Mouse (Mus musculus) lung, postnatal 0 days (tissue): ENCODE measurements around the gene Gpx1. TPM values are rescaled to one million over a fixed set of nuclear protein-coding genes. Genes with fewer than 3 reads are reported as not detected.

Source experiments
- ATAC-seq: fragments of 200-750 bp; cut with Nextera tagmentation; 2 replicates; pipeline ENCODE4 v1.8.0; 2017; ENCODE audit warnings: moderate library complexity
- DNase-seq: peaks from one replicate; pipeline ENCODE4 v3.0.0-alpha.2; 2016; ENCODE audit warnings: low spot score
- H3K27ac ChIP-seq: fragments of 300-500 bp; sonication (generic); 2 replicates; pipeline ENCODE4 v1.5.1; 2014; ENCODE audit warnings: antibody characterized with exemption, mild to moderate bottlenecking, low read length, mixed read lengths
- H3K27me3 ChIP-seq: fragments of 300-500 bp; sonication (generic); replicated peaks from 2 replicates; pipeline ENCODE4 v1.6.1; 2014; ENCODE audit warnings: low read length, mixed read lengths; ENCODE audit not compliant: insufficient read depth
- H3K36me3 ChIP-seq: fragments of 300-500 bp; sonication (generic); 2 replicates; pipeline ENCODE4 v1.6.1; 2014; ENCODE audit warnings: low read length, mixed read lengths; ENCODE audit not compliant: insufficient read depth
- H3K4me1 ChIP-seq: fragments of 300-500 bp; sonication (generic); 2 replicates; pipeline ENCODE4 v1.6.1; 2014; ENCODE audit warnings: antibody characterized with exemption, low read depth, low read length, mixed read lengths; ENCODE audit not compliant: insufficient read depth
- H3K4me2 ChIP-seq: fragments of 300-500 bp; sonication (generic); replicated peaks from 2 replicates; pipeline ENCODE4 v1.6.1; 2014; ENCODE audit warnings: low read depth, mild to moderate bottlenecking, low read length, moderate library complexity, mixed read lengths
- H3K4me3 ChIP-seq: fragments of 300-500 bp; sonication (generic); 2 replicates; pipeline ENCODE4 v1.5.1; 2014; ENCODE audit warnings: low read depth, low read length
- H3K9ac ChIP-seq: fragments of 300-500 bp; sonication (generic); replicated peaks from 2 replicates; pipeline ENCODE4 v1.6.1; 2014; ENCODE audit warnings: low read depth, mild to moderate bottlenecking
- H3K9me3 ChIP-seq: fragments of 300-500 bp; sonication (generic); 2 replicates; pipeline ENCODE4 v1.6.1; 2016; ENCODE audit warnings: low read length, mixed read lengths
- CTCF ChIP-seq: IDR thresholded peaks from 2 replicates; pipeline ENCODE4 v1.5.1; 2016; ENCODE audit warnings: antibody characterized with exemption, mild to moderate bottlenecking
- EP300 ChIP-seq: IDR thresholded peaks from 2 replicates; pipeline ENCODE4 v1.6.1; 2016; ENCODE audit warnings: antibody characterized with exemption, mild to moderate bottlenecking, control low read depth
- WGBS: fragments of 180-500 bp; shearing (Covaris S2); extraction: QIAGEN DNeasy Blood & Tissue Kit; methylation state at CpG from one replicate; pipeline ENCODE4 v1.1.7; 2014; 5-methylcytosine and 5-hydroxymethylcytosine counted together
- polyA plus RNA-seq: library from polyadenylated mRNA; unstranded; fragments of >200 nt; fragmentation: Nextera tagmentation; extraction: Ambion mirVana; gene quantifications from 2 replicates; pipeline ENCODE4 v1.2.1, GENCODE M21; 2015

Gene Gpx1
- polyA plus RNA-seq, 1 experiment from 2014 or later: 1,509 TPM

- H3K4me2 ChIP-seq: no peak overlapping the region
- H3K27me3 ChIP-seq: no peaks in the 10 kb centered on the region
- DNase-seq: peak; percentile 87
- no peaks in the 10 kb centered on the region for H3K4me1 ChIP-seq
- peak; percentile 83 for ATAC-seq
- H3K4me3 ChIP-seq: no peak overlapping the region
- 68% methylated on average over 9 of the region's 9 CpGs for WGBS
- H3K36me3 ChIP-seq: peaks cover 42% of the 10 kb centered on the region
- TF ChIP-seq EP300 (peak; percentile 81), CTCF (no peak)
- no peak overlapping the region; the same call in 1 of the 2 replicates for H3K27ac ChIP-seq
- no peaks in the 10 kb centered on the region for H3K9me3 ChIP-seq
- no peak overlapping the region for H3K9ac ChIP-seq
Measured at GRCm38 (mm10) chr9:108381382-108381781, 42.7 kb downstream of the Gpx1 start.

- TF ChIP-seq EP300 (no peak), CTCF (no peak)
- H3K27ac ChIP-seq: peak overlapping the region; percentile 1; the same call in 1 of the 2 replicates
- DNase-seq (peak; percentile 19), ATAC-seq (no peak)
- H3K4me3 ChIP-seq: no peak overlapping the region
- H3K9ac ChIP-seq: no peak overlapping the region
- no peaks in the 10 kb centered on the region for H3K27me3 ChIP-seq
- peaks cover 40% of the 10 kb centered on the region for H3K36me3 ChIP-seq
- 50% methylated on average over 7 of the region's 7 CpGs for WGBS
- no peaks in the 10 kb centered on the region for H3K4me1 ChIP-seq
- no peak overlapping the region for H3K4me2 ChIP-seq
- H3K9me3 ChIP-seq: no peaks in the 10 kb centered on the region
Measured at GRCm38 (mm10) chr9:108385006-108385405, 46.3 kb downstream of the Gpx1 start.

DNA sequence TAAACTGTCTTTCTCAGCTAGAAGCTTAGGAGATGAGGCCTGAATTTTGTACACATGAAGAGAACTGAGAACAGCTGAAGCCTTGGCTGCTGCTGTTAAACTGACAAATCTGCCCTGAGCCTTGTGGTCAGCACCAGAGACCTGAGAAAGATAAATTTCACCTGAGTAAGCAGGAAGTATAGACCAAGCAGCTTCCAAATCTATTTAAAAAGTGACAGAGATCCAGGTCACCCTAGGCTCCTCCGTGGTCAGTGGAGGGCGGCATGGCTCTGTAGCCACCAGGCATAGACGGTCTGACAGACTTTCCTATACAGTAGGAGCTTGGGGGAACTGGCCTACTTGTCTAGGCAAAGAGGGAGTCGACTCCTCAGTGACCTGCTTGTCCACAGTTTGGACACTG is 48.1 kb downstream of the Gpx1 start:
- no peaks in the 10 kb centered on the region for H3K9me3 ChIP-seq
- ATAC-seq (no peak), DNase-seq (no peak)
- no peak overlapping the region for H3K27ac ChIP-seq
- 84% methylated on average over 4 of the region's 4 CpGs for WGBS
- no peak for TF ChIP-seq EP300
- no peak for TF ChIP-seq CTCF
- peaks cover 44% of the 10 kb centered on the region for H3K36me3 ChIP-seq
- no peak overlapping the region for H3K4me2 ChIP-seq
- no peak overlapping the region for H3K9ac ChIP-seq
- no peaks in the 10 kb centered on the region for H3K4me1 ChIP-seq
- no peaks in the 10 kb centered on the region for H3K27me3 ChIP-seq
- no peak overlapping the region for H3K4me3 ChIP-seq

GRCm38 (mm10) chr9:108388601-108389000 is 49.9 kb downstream of the Gpx1 start:
- Histone ChIP-seq H3K36me3 (peaks cover 41% of the 10 kb centered on the region), H3K27me3 (no peaks in the 10 kb centered on the region), H3K4me3 (no peak overlapping the region), H3K4me2 (no peak overlapping the region), H3K27ac (no peak overlapping the region), H3K4me1 (no peaks in the 10 kb centered on the region), H3K9ac (no peak overlapping the region), H3K9me3 (no peaks in the 10 kb centered on the region)
- WGBS: 77% methylated on average over 10 of the region's 10 CpGs
- ATAC-seq (no peak), DNase-seq (no peak)
- TF ChIP-seq EP300: no peak
- TF ChIP-seq CTCF: no peak

- no peaks in the 10 kb centered on the region for H3K27me3 ChIP-seq
- WGBS: 70% methylated on average over 6 of the region's 6 CpGs
- H3K4me3 ChIP-seq: no peak overlapping the region
- H3K9ac ChIP-seq: no peak overlapping the region
- DNase-seq: no peak
- TF ChIP-seq CTCF: no peak
- no peak for TF ChIP-seq EP300
- no peaks in the 10 kb centered on the region for H3K9me3 ChIP-seq
- peaks cover 40% of the 10 kb centered on the region for H3K36me3 ChIP-seq
- H3K27ac ChIP-seq: no peak overlapping the region
- H3K4me1 ChIP-seq: no peaks in the 10 kb centered on the region
- no peak overlapping the region for H3K4me2 ChIP-seq
- ATAC-seq: no peak
Measured at GRCm38 (mm10) chr9:108389220-108389619, 50.5 kb downstream of the Gpx1 start.

Other genes with a start within 250 kb of the Gpx1 start
- gene Apeh, start 244.3 kb upstream of the Gpx1 start, polyA plus RNA-seq: 29.3 and 34.6 TPM in 2 replicates
- gene Bsn, start 148.5 kb upstream of the Gpx1 start, polyA plus RNA-seq: 0.06 and 0.12 TPM in 2 replicates
- 130 and 138 TPM in 2 replicates for gene Dag1, start 74.9 kb upstream of the Gpx1 start, polyA plus RNA-seq
- gene Nicn1, start 48.5 kb upstream of the Gpx1 start, polyA plus RNA-seq: 15.8 and 18.3 TPM in 2 replicates
- 9.2 and 9.8 TPM in 2 replicates for gene Amt, start 42.0 kb upstream of the Gpx1 start, polyA plus RNA-seq
- gene Rhoa, start 32.8 kb upstream of the Gpx1 start, polyA plus RNA-seq: 582 and 634 TPM in 2 replicates
- 92.9 and 93.1 TPM in 2 replicates for gene Tcta, start 32.7 kb upstream of the Gpx1 start, polyA plus RNA-seq
- 61.4 and 66.4 TPM in 2 replicates for gene Usp4, start 8.9 kb downstream of the Gpx1 start, polyA plus RNA-seq
- 0.35 and 0.49 TPM in 2 replicates for gene 1700102P08Rik, start 53.9 kb downstream of the Gpx1 start, polyA plus RNA-seq
- 0.31 and 0.56 TPM in 2 replicates for gene Ccdc36, start 89.6 kb downstream of the Gpx1 start, polyA plus RNA-seq
- gene BC048562, start 97.6 kb downstream of the Gpx1 start, polyA plus RNA-seq: not detected in 2 replicates
- 42.1 and 44.3 TPM in 2 replicates for gene Ccdc71, start 121.6 kb downstream of the Gpx1 start, polyA plus RNA-seq
- gene Klhdc8b, start 122.7 kb downstream of the Gpx1 start, polyA plus RNA-seq: 60.5 and 77.6 TPM in 2 replicates
- gene Lamb2, start 140.8 kb downstream of the Gpx1 start, polyA plus RNA-seq: 54.8 and 55.2 TPM in 2 replicates
- 37.1 and 39.4 TPM in 2 replicates for gene Usp19, start 151.7 kb downstream of the Gpx1 start, polyA plus RNA-seq
- gene Qars, start 168.8 kb downstream of the Gpx1 start, polyA plus RNA-seq: 62.0 and 65.7 TPM in 2 replicates
- 58.1 and 58.3 TPM in 2 replicates for gene Qrich1, start 177.9 kb downstream of the Gpx1 start, polyA plus RNA-seq
- gene Impdh2, start 221.4 kb downstream of the Gpx1 start, polyA plus RNA-seq: 55.6 and 56.2 TPM in 2 replicates
- gene Ndufaf3, start 228.5 kb downstream of the Gpx1 start, polyA plus RNA-seq: 65.7 and 66.3 TPM in 2 replicates
- 74.0 and 78.4 TPM in 2 replicates for gene Dalrd3, start 231.0 kb downstream of the Gpx1 start, polyA plus RNA-seq
- gene Wdr6, start 239.8 kb downstream of the Gpx1 start, polyA plus RNA-seq: 36.6 and 39.5 TPM in 2 replicates